Mouse (Mus musculus): Measurements from ENCODE around the gene Zmym3.
"Not testable (repeated sequence)": the region's sequence is repeated elsewhere in the genome, so short reads cannot be mapped to it uniquely, and the experiment has no call there.

The Zmym3 gene

DNA sequence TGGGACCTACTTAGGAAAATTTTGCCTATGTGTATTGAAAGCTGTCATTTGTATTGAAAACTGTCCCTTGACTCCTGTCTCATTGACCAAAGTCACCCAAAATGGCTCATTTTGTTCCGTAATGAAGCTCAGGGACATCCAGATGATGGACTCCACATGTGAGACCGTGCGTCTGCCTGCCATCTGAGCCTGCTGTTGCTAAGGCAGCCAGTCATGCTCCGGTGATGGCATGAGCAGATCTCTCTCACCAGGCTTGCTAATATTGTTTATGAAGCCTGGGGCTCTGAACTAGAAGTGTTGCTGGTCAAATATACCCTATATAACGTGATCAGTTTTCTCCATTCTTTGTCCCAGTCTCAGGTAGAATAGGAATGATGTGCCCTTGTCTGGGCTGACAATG is 47.7 kb downstream of the Zmym3 start:
- no peak for DNase-seq

- no peak for DNase-seq
Observed at GRCm38 (mm10) chrX:101370573-101370972, 50.1 kb downstream of the Zmym3 start.

GRCm38 (mm10) chrX:101369001-101369400 is 51.6 kb downstream of the Zmym3 start:
- DNase-seq = no peak

GRCm38 (mm10) chrX:101358902-101359301 is 61.7 kb downstream of the Zmym3 start:
- DNase-seq = not testable (repeated sequence)
